Mouse (Mus musculus) urinary bladder, adult 2 months (tissue): ENCODE data around the gene Olfr1295. TPM values are rescaled to one million over a fixed set of nuclear protein-coding genes. Genes with fewer than 3 reads are reported as not detected.

Experiments
- DNase-seq: peaks from one replicate; pipeline ENCODE4 v3.0.0; 2022; ENCODE audit warnings: low spot score
- polyA plus RNA-seq: library from polyadenylated mRNA; depleted of rRNA; stranded (reverse); fragments of >200 nt; gene quantifications from 2 replicates; pipeline ENCODE4 v1.2.3, GENCODE M21; 2012; rRNA removed

Olfr1295 gene
- polyA plus RNA-seq = not detected in 2 replicates

- no peak for DNase-seq
These were observed at the start of gene Olfr1295 for GRCm38 (mm10) chr2:111569581-111569980. Gene Olfr1295 (minus strand): TSS chr2:111569681.

GRCm38 (mm10) chr2:111540191-111540590 lies 29.3 kb downstream of the Olfr1295 start, which contains the start of gene Olfr1294:
Gene Olfr1294 (minus strand): TSS chr2:111540291.
- no peak for DNase-seq

GRCm38 (mm10) chr2:111524903-111525302 lies 44.6 kb downstream of the Olfr1295 start, which contains the start of gene Olfr1293-ps:
Gene Olfr1293-ps (plus strand): TSS chr2:111525203.
- DNase-seq = no peak

- DNase-seq = no peak
These were observed 52.0 kb downstream of the Olfr1295 start for GRCm38 (mm10) chr2:111517451-111517850.

Other genes starting within 250 kb of the Olfr1295 start
- not detected in 2 replicates for gene Olfr1281, start 243.2 kb downstream of the Olfr1295 start, polyA plus RNA-seq
- gene Olfr1282, start 233.6 kb downstream of the Olfr1295 start, polyA plus RNA-seq = not detected in 2 replicates
- gene Olfr1283, start 202.9 kb downstream of the Olfr1295 start, polyA plus RNA-seq = not detected in 2 replicates
- not detected in 2 replicates for gene Olfr1284, start 194.2 kb downstream of the Olfr1295 start, polyA plus RNA-seq
- not detected in 2 replicates for gene Olfr1286, start 146.6 kb downstream of the Olfr1295 start, polyA plus RNA-seq
- not detected in 2 replicates for gene Olfr1287, start 120.5 kb downstream of the Olfr1295 start, polyA plus RNA-seq
- not detected in 2 replicates for gene Olfr1288, start 95.6 kb downstream of the Olfr1295 start, polyA plus RNA-seq
- gene Olfr1289, start 88.9 kb downstream of the Olfr1295 start, polyA plus RNA-seq = not detected in 2 replicates
- not detected in 2 replicates for gene Olfr1290, start 75.9 kb downstream of the Olfr1295 start, polyA plus RNA-seq
- gene Olfr1291-ps1, start 72.5 kb downstream of the Olfr1295 start, polyA plus RNA-seq = not detected in 2 replicates
- gene Olfr1293-ps, start 44.5 kb downstream of the Olfr1295 start, polyA plus RNA-seq = not detected in 2 replicates
- not detected in 2 replicates for gene Olfr1294, start 29.4 kb downstream of the Olfr1295 start, polyA plus RNA-seq
- not detected in 2 replicates for gene Olfr1297, start 56.8 kb upstream of the Olfr1295 start, polyA plus RNA-seq
- not detected in 2 replicates for gene Olfr1298, start 79.5 kb upstream of the Olfr1295 start, polyA plus RNA-seq
- gene Olfr1299, start 91.7 kb upstream of the Olfr1295 start, polyA plus RNA-seq = not detected in 2 replicates
- not detected in 2 replicates for gene Olfr1301, start 181.3 kb upstream of the Olfr1295 start, polyA plus RNA-seq
- not detected in 2 replicates for gene Olfr1302, start 207.7 kb upstream of the Olfr1295 start, polyA plus RNA-seq